Mouse (Mus musculus): ENCODE results near the gene Gfpt1. TPM values are rescaled to one million over a fixed set of nuclear protein-coding genes. Genes with fewer than 3 reads are reported as not detected.
A peak's percentile ranks its signal among the peaks of the same experiment; 100 is the strongest.

The Gfpt1 gene
- polyA plus RNA-seq, 1 experiment: 6.1 TPM

DNA sequence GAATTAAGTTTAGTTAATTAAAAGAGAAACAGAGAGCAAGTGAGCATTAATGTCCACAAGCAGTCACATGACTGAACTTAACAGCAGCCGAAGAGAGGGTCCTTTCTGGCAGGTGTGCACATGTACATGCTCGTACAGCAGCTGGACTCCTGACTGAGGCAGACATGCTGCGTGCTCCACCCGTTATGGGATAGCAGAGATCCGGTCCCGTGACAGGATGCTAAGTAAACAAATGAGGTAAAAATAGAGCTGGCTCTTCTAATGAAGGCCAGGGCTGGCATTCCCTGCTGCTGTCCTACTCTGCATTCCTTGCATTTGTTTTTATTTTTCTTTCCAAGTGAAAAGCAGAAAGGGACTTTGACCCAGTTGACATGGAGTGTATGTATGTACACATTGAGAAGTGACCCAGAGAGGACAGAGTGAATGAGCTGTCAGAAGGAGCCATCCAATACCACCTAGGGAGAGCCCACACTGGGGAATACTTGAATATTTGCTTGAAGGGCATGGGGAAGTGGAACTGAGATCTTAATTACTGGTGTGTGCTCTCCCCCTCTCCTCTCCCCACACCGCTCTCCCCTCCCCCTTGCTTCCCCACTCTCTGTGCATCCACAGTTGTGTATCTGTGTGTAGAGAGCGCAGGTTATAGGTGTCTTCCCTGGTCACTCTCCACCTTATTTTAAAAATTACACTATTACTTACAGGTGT lies 84.6 kb downstream of the Gfpt1 start:
- peak; percentile 22 to 28 for DNase-seq (ENCODE audit: low read depth in 1 of 2, low spot score in 2 of 2)
- Histone ChIP-seq H3K27me3 (ENCODE audit: control insufficient read depth, insufficient read depth, low read length) (no peaks in the 10 kb centered on the region), H3K27ac (ENCODE audit: insufficient read depth, low read length) (peak overlapping the region; percentile 19), H3K4me3 (ENCODE audit: extremely low read depth, insufficient read depth, insufficient read length) (no peak overlapping the region), H3K36me3 (ENCODE audit: control insufficient read depth, insufficient read depth, low read length) (no peaks in the 10 kb centered on the region), H3K4me1 (ENCODE audit: control insufficient read depth, insufficient read depth, insufficient read length) (peaks cover 12% of the 10 kb centered on the region; the same call in 1 of the 2 replicates)
- TF ChIP-seq POLR2A (IDR thresholded peaks at IDR 0.05; ENCODE audit: low read depth, low read length) (no peak), CTCF (IDR thresholded peaks at IDR 0.05; ENCODE audit: extremely low read depth, insufficient read depth, insufficient read length, insufficient replicate concordance) (no peak)
- WGBS: 58% methylated on average over 8 of the region's 8 CpGs

DNA sequence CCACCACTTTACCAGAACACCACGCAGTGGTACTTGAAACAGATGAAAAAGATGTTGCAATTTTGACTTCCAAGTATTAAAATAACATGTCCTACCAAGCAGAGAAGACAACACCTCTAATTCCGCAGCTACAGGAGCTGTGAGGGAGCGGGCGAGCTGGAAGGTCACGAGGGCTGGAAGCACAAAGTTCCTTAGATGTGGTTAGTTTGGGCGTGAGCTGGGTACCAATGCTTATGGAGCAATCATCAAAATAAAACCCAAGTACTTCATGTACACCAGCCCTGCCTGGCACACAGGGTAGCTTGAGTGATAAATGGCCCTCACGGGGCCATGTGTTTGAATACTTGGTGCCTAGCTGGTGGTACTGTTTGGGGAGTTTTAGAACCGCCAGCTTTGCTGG lies 87.2 kb downstream of the Gfpt1 start:
- 48% methylated on average over 8 of the region's 8 CpGs for WGBS
- 0 out of 2 replicates have a peak overlapping the region, but pooled peaks have one; percentile 1 for H3K27ac ChIP-seq (ENCODE audit: insufficient read depth, low read length)
- no peaks in the 10 kb centered on the region for H3K36me3 ChIP-seq (ENCODE audit: control insufficient read depth, insufficient read depth, low read length)
- TF ChIP-seq CTCF (IDR thresholded peaks at IDR 0.05; ENCODE audit: extremely low read depth, insufficient read depth, insufficient read length, insufficient replicate concordance) (no peak), POLR2A (IDR thresholded peaks at IDR 0.05; ENCODE audit: low read depth, low read length) (no peak)
- H3K4me1 ChIP-seq (ENCODE audit: control insufficient read depth, insufficient read depth, insufficient read length): peaks cover 12% of the 10 kb centered on the region; the same call in 1 of the 2 replicates
- H3K4me3 ChIP-seq (ENCODE audit: extremely low read depth, insufficient read depth, insufficient read length): no peak overlapping the region
- no peaks in the 10 kb centered on the region for H3K27me3 ChIP-seq (ENCODE audit: control insufficient read depth, insufficient read depth, low read length)
- DNase-seq (ENCODE audit: low read depth in 1 of 2, low spot score in 2 of 2): no peak

DNA sequence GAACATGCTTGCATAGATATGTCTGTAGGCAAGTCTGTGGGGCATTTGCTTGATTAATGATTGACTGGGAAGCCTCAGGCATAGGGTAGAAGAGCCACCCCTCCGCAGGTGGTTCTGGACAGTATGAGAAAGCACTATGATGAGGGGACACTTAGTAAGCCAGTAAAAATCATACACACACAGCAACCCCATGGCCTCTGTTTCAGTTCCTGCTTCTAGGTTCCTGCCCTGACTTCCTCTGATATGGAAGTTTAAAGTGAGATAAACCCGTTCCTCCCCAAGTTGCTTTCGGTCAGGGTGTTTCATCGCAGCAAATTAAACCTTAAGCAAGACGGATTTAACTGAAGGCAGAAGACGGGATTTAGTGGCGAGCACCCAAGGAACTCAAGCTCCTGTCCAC lies 88.0 kb downstream of the Gfpt1 start:
- Histone ChIP-seq H3K4me3 (ENCODE audit: extremely low read depth, insufficient read depth, insufficient read length) (no peak overlapping the region), H3K36me3 (ENCODE audit: control insufficient read depth, insufficient read depth, low read length) (no peaks in the 10 kb centered on the region), H3K4me1 (ENCODE audit: control insufficient read depth, insufficient read depth, insufficient read length) (peaks cover 12% of the 10 kb centered on the region; the same call in 1 of the 2 replicates), H3K27ac (ENCODE audit: insufficient read depth, low read length) (0 out of 2 replicates have a peak overlapping the region, but pooled peaks have one; percentile 16), H3K27me3 (ENCODE audit: control insufficient read depth, insufficient read depth, low read length) (no peaks in the 10 kb centered on the region)
- TF ChIP-seq CTCF (IDR thresholded peaks at IDR 0.05; ENCODE audit: extremely low read depth, insufficient read depth, insufficient read length, insufficient replicate concordance): no peak
- TF ChIP-seq POLR2A (IDR thresholded peaks at IDR 0.05; ENCODE audit: low read depth, low read length): no peak
- 73% methylated on average over 7 of the region's 7 CpGs for WGBS
- no peak for DNase-seq (ENCODE audit: low read depth in 1 of 2, low spot score in 2 of 2)

- H3K27ac ChIP-seq (ENCODE audit: insufficient read depth, low read length): 0 out of 2 replicates have a peak overlapping the region, but pooled peaks have one; percentile 16
- H3K4me1 ChIP-seq (ENCODE audit: control insufficient read depth, insufficient read depth, insufficient read length): peaks cover 12% of the 10 kb centered on the region; the same call in 1 of the 2 replicates
- no peak for TF ChIP-seq POLR2A (IDR thresholded peaks at IDR 0.05; ENCODE audit: low read depth, low read length)
- no peak for TF ChIP-seq CTCF (IDR thresholded peaks at IDR 0.05; ENCODE audit: extremely low read depth, insufficient read depth, insufficient read length, insufficient replicate concordance)
- H3K36me3 ChIP-seq (ENCODE audit: control insufficient read depth, insufficient read depth, low read length): no peaks in the 10 kb centered on the region
- no peak overlapping the region for H3K4me3 ChIP-seq (ENCODE audit: extremely low read depth, insufficient read depth, insufficient read length)
- no peak for DNase-seq (ENCODE audit: low read depth in 1 of 2, low spot score in 2 of 2)
- 84% methylated on average over 1 of the region's 1 CpGs for WGBS
- no peaks in the 10 kb centered on the region for H3K27me3 ChIP-seq (ENCODE audit: control insufficient read depth, insufficient read depth, low read length)
Observed at GRCm38 (mm10) chr6:87131078-87131477, 88.4 kb downstream of the Gfpt1 start.

DNA sequence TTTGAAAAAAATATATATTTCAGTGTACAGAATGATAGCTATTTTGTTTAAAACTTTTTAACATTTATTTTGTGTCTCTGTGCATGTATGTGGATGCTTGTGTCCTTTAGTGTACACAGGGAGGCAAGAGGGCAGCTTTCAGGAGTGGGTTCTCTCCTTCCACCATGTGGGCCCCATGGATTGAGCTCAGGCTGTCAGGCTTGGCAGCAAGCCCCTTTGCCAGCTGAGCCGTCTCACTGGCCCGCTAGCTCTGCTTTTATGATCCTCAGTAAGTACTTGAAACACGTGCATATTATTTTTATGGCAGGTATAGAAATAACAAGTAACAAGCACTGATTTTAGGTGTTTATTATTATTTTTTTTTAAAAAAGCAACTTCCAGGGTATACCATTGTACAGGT lies 90.9 kb downstream of the Gfpt1 start:
- Histone ChIP-seq H3K27ac (ENCODE audit: insufficient read depth, low read length) (no peak overlapping the region), H3K4me3 (ENCODE audit: extremely low read depth, insufficient read depth, insufficient read length) (no peak overlapping the region), H3K27me3 (ENCODE audit: control insufficient read depth, insufficient read depth, low read length) (no peaks in the 10 kb centered on the region), H3K36me3 (ENCODE audit: control insufficient read depth, insufficient read depth, low read length) (no peaks in the 10 kb centered on the region), H3K4me1 (ENCODE audit: control insufficient read depth, insufficient read depth, insufficient read length) (no peaks in the 10 kb centered on the region)
- WGBS: 96% methylated on average over 3 of the region's 3 CpGs
- DNase-seq (ENCODE audit: low read depth in 1 of 2, low spot score in 2 of 2): no peak
- TF ChIP-seq POLR2A (IDR thresholded peaks at IDR 0.05; ENCODE audit: low read depth, low read length) (no peak), CTCF (IDR thresholded peaks at IDR 0.05; ENCODE audit: extremely low read depth, insufficient read depth, insufficient read length, insufficient replicate concordance) (no peak)

GRCm38 (mm10) chr6:87133966-87134546 lies 91.4 kb downstream of the Gfpt1 start:
- Histone ChIP-seq H3K27me3 (ENCODE audit: control insufficient read depth, insufficient read depth, low read length) (no peaks in the 10 kb centered on the region), H3K27ac (ENCODE audit: insufficient read depth, low read length) (no peak overlapping the region), H3K4me1 (ENCODE audit: control insufficient read depth, insufficient read depth, insufficient read length) (no peaks in the 10 kb centered on the region), H3K4me3 (ENCODE audit: extremely low read depth, insufficient read depth, insufficient read length) (no peak overlapping the region), H3K36me3 (ENCODE audit: control insufficient read depth, insufficient read depth, low read length) (no peaks in the 10 kb centered on the region)
- DNase-seq (ENCODE audit: low read depth in 1 of 2, low spot score in 2 of 2): no peak
- WGBS: 89% methylated on average over 12 of the region's 12 CpGs
- TF ChIP-seq POLR2A (IDR thresholded peaks at IDR 0.05; ENCODE audit: low read depth, low read length) (no peak), CTCF (IDR thresholded peaks at IDR 0.05; ENCODE audit: extremely low read depth, insufficient read depth, insufficient read length, insufficient replicate concordance) (no peak)

DNA sequence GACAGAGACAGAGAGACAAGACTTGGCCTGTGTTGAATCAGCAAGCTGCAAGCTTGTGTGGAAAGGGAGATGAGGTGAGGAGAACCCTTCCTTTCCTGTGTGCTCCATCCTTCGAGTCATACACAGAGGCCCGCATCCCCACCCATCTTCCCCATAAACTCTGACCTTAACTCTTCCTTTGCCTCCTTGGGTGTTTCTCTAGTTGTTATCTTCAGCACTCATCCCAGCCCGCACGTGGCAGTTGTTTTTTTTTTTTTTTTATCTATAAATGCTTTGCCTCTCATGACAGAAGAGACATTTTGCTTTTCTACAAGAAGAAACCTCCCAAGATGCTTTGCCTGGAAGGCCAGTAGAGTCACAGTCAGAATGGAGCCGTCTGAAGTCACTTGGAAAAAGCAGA lies 95.8 kb downstream of the Gfpt1 start:
- TF ChIP-seq CTCF (IDR thresholded peaks at IDR 0.05; ENCODE audit: extremely low read depth, insufficient read depth, insufficient read length, insufficient replicate concordance) (no peak), POLR2A (IDR thresholded peaks at IDR 0.05; ENCODE audit: low read depth, low read length) (no peak)
- no peaks in the 10 kb centered on the region for H3K27me3 ChIP-seq (ENCODE audit: control insufficient read depth, insufficient read depth, low read length)
- no peaks in the 10 kb centered on the region for H3K36me3 ChIP-seq (ENCODE audit: control insufficient read depth, insufficient read depth, low read length)
- H3K4me1 ChIP-seq (ENCODE audit: control insufficient read depth, insufficient read depth, insufficient read length): no peaks in the 10 kb centered on the region
- WGBS: 77% methylated on average over 5 of the region's 5 CpGs
- no peak overlapping the region for H3K4me3 ChIP-seq (ENCODE audit: extremely low read depth, insufficient read depth, insufficient read length)
- no peak overlapping the region for H3K27ac ChIP-seq (ENCODE audit: insufficient read depth, low read length)
- DNase-seq (ENCODE audit: low read depth in 1 of 2, low spot score in 2 of 2): no peak

Data from spleen, adult 2 months (tissue).